Mouse (Mus musculus) CH12.LX (cell line): Measurements from ENCODE around the gene Rbm6. TPM values are rescaled to one million over a fixed set of nuclear protein-coding genes. Genes with fewer than 3 reads are reported as not detected.
A peak's percentile ranks its signal among the peaks of the same experiment; 100 is the strongest.

Experiments
- DNase-seq: peaks from one replicate; pipeline ENCODE4 v3.0.0-alpha.2; 2013; ENCODE audit errors: extremely low read depth
- H3K27ac ChIP-seq: 2 replicates; pipeline ENCODE4 v1.5.1; 2012; ENCODE audit warnings: low read depth, mild to moderate bottlenecking, control low read depth, moderate library complexity; ENCODE audit not compliant: insufficient read depth
- H3K27me3 ChIP-seq: replicated peaks from 2 replicates; pipeline ENCODE3; 2012; ENCODE audit warnings: inconsistent platforms
- H3K36me3 ChIP-seq, 2 experiments: replicated peaks in 1 of 2; 2 replicates each; pipeline versions ENCODE3 to v1.6.1; 2012; ENCODE audit warnings: inconsistent platforms in 1 of 2, low read length in 1 of 2, mild to moderate bottlenecking in 1 of 2, mixed read lengths in 1 of 2, moderate library complexity in 1 of 2; ENCODE audit not compliant: control insufficient read depth in 1 of 2, insufficient read depth in 1 of 2
- H3K4me1 ChIP-seq, 2 experiments: 2 replicates each; pipeline ENCODE4 v1.6.1; 2012; ENCODE audit warnings: inconsistent platforms in 1 of 2, moderate library complexity in 1 of 2; ENCODE audit not compliant: insufficient read depth in 2 of 2, control insufficient read depth in 1 of 2
- H3K4me2 ChIP-seq: 2 replicates; pipeline ENCODE4 v1.6.1; 2012; ENCODE audit warnings: low read depth, mild to moderate bottlenecking, control low read depth; ENCODE audit not compliant: poor library complexity, insufficient read depth, severe bottlenecking
- H3K4me3 ChIP-seq, 3 experiments: fragments of 150-350 bp in 1 of 3; sonication (generic) in 1 of 3; replicated peaks in 1 of 3; 2 replicates each; pipeline versions ENCODE3 to v1.5.1; 2011 to 2012; ENCODE audit warnings: low read depth in 2 of 3, low read length in 2 of 3, mild to moderate bottlenecking in 2 of 3, moderate library complexity in 2 of 3, control low read depth in 1 of 3, improper control_type of control experiment in 1 of 3, inconsistent platforms in 1 of 3, mixed read lengths in 1 of 3; ENCODE audit not compliant: poor library complexity in 1 of 3
- H3K79me2 ChIP-seq: replicated peaks from 2 replicates; pipeline ENCODE4 v1.6.1; 2012; ENCODE audit warnings: mild to moderate bottlenecking, moderate library complexity; ENCODE audit not compliant: control insufficient read depth, poor library complexity, insufficient read depth, severe bottlenecking; ENCODE audit errors: extremely low read depth
- H3K9ac ChIP-seq: 2 replicates; pipeline ENCODE4 v1.6.1; 2012; ENCODE audit warnings: low read depth, mild to moderate bottlenecking, control low read depth, moderate library complexity; ENCODE audit not compliant: insufficient read depth
- H3K9me3 ChIP-seq: replicated peaks from 2 replicates; pipeline ENCODE3; 2012; ENCODE audit warnings: low read length, inconsistent platforms, mixed read lengths
- CHD1 ChIP-seq: IDR thresholded peaks from 2 replicates; pipeline ENCODE4 v1.6.1; 2012; ENCODE audit warnings: low read depth, low read length, improper control_type of control experiment, inconsistent platforms
- CHD2 ChIP-seq: IDR thresholded peaks from 2 replicates; pipeline ENCODE4 v1.6.1; 2011; ENCODE audit warnings: low read length, improper control_type of control experiment
- CTCF ChIP-seq, 2 experiments: IDR thresholded peaks in 1 of 2; conservative IDR thresholded peaks in 1 of 2; 2 replicates each; pipeline ENCODE4 v1.5.1; 2011 to 2012; ENCODE audit warnings: low read depth in 2 of 2, low read length in 2 of 2, improper control_type of control experiment in 1 of 2, inconsistent platforms in 1 of 2, mild to moderate bottlenecking in 1 of 2, moderate library complexity in 1 of 2
- E2F4 ChIP-seq: IDR thresholded peaks from 2 replicates; pipeline ENCODE4 v1.6.1; 2011; ENCODE audit warnings: low read depth, low read length, improper control_type of control experiment; ENCODE audit not compliant: insufficient replicate concordance
- EP300 ChIP-seq: IDR thresholded peaks from 2 replicates; pipeline ENCODE4 v1.6.1; 2011; ENCODE audit warnings: low read length, improper control_type of control experiment
- ETS1 ChIP-seq: conservative IDR thresholded peaks from 2 replicates; pipeline ENCODE4 v1.6.1; 2012; ENCODE audit warnings: low read depth, mild to moderate bottlenecking, inconsistent platforms, low read length, improper control_type of control experiment, moderate library complexity
- GABPA ChIP-seq: IDR thresholded peaks from 2 replicates; pipeline ENCODE4 v1.6.1; 2012; ENCODE audit warnings: low read depth, low read length, improper control_type of control experiment, inconsistent platforms; ENCODE audit not compliant: insufficient replicate concordance
- IRF4 ChIP-seq: IDR thresholded peaks from 2 replicates; pipeline ENCODE4 v1.6.1; 2014; ENCODE audit warnings: low read depth, mild to moderate bottlenecking, inconsistent platforms, low read length, improper control_type of control experiment
- JUND ChIP-seq: conservative IDR thresholded peaks from 2 replicates; pipeline ENCODE4 v1.6.1; 2011; ENCODE audit warnings: low read depth, low read length, improper control_type of control experiment
- KAT2A ChIP-seq: IDR thresholded peaks from 2 replicates; pipeline ENCODE4 v1.6.1; 2012; ENCODE audit warnings: low read length, improper control_type of control experiment, inconsistent platforms; ENCODE audit not compliant: insufficient replicate concordance
- MAFK ChIP-seq: IDR thresholded peaks from 2 replicates; pipeline ENCODE4 v1.6.1; 2011; ENCODE audit warnings: low read length, improper control_type of control experiment; ENCODE audit not compliant: insufficient replicate concordance
- MAX ChIP-seq: IDR thresholded peaks from 2 replicates; pipeline ENCODE4 v1.6.1; 2011; ENCODE audit warnings: low read length, improper control_type of control experiment
- MAZ ChIP-seq: IDR thresholded peaks from 2 replicates; pipeline ENCODE4 v1.6.1; 2012; ENCODE audit warnings: low read depth, mild to moderate bottlenecking, inconsistent platforms, low read length, improper control_type of control experiment, moderate library complexity
- MYC ChIP-seq: IDR thresholded peaks from 2 replicates; pipeline ENCODE4 v1.6.1; 2011; ENCODE audit warnings: low read depth, mild to moderate bottlenecking, improper control_type of control experiment, low read length
- NELFE ChIP-seq: IDR thresholded peaks from 2 replicates; pipeline ENCODE4 v1.6.1; 2011; ENCODE audit warnings: low read depth, low read length, improper control_type of control experiment
- NRF1 ChIP-seq: IDR thresholded peaks from 2 replicates; pipeline ENCODE4 v1.6.1; 2014; ENCODE audit warnings: low read depth, mild to moderate bottlenecking, inconsistent platforms, low read length, improper control_type of control experiment, moderate library complexity
- PAX5 ChIP-seq: IDR thresholded peaks from 2 replicates; pipeline ENCODE4 v1.6.1; 2012; ENCODE audit warnings: low read length, inconsistent platforms, mixed read lengths
- POLR2A ChIP-seq: IDR thresholded peaks from 2 replicates; pipeline ENCODE4 v1.6.1; 2011; ENCODE audit warnings: low read depth, mild to moderate bottlenecking, improper control_type of control experiment, low read length
- POLR2AphosphoS2 ChIP-seq: IDR thresholded peaks from 2 replicates; pipeline ENCODE4 v1.6.1; 2011; ENCODE audit warnings: low read depth, low read length, improper control_type of control experiment
- RAD21 ChIP-seq: IDR thresholded peaks from 2 replicates; pipeline ENCODE4 v1.6.1; 2011; ENCODE audit warnings: low read depth, mild to moderate bottlenecking, low read length, improper control_type of control experiment, moderate library complexity
- RCOR1 ChIP-seq: conservative IDR thresholded peaks from 2 replicates; pipeline ENCODE4 v1.6.1; 2012; ENCODE audit warnings: low read depth, mild to moderate bottlenecking, inconsistent platforms, low read length, improper control_type of control experiment
- SIN3A ChIP-seq: IDR thresholded peaks from 2 replicates; pipeline ENCODE4 v1.6.1; 2012; ENCODE audit warnings: low read length, improper control_type of control experiment, inconsistent platforms
- SMC3 ChIP-seq: IDR thresholded peaks from 2 replicates; pipeline ENCODE4 v1.6.1; 2011; ENCODE audit warnings: low read depth, low read length, improper control_type of control experiment
- TBP ChIP-seq: conservative IDR thresholded peaks from 2 replicates; pipeline ENCODE4 v1.6.1; 2011; ENCODE audit warnings: low read depth, low read length, improper control_type of control experiment
- TCF12 ChIP-seq: IDR thresholded peaks from 2 replicates; pipeline ENCODE4 v1.6.1; 2014; ENCODE audit warnings: low read depth, mild to moderate bottlenecking, inconsistent platforms, low read length, improper control_type of control experiment
- UBTF ChIP-seq: IDR thresholded peaks from 2 replicates; pipeline ENCODE4 v1.6.1; 2012; ENCODE audit warnings: low read depth, mild to moderate bottlenecking, inconsistent platforms, low read length, improper control_type of control experiment, moderate library complexity
- USF1 ChIP-seq: IDR thresholded peaks from 2 replicates; pipeline ENCODE4 v1.6.1; 2014; ENCODE audit warnings: low read depth, mild to moderate bottlenecking, inconsistent platforms, low read length, improper control_type of control experiment
- ZC3H11A ChIP-seq: IDR thresholded peaks from 2 replicates; pipeline ENCODE4 v1.6.1; 2012; ENCODE audit warnings: low read depth, mild to moderate bottlenecking, inconsistent platforms, low read length, improper control_type of control experiment
- ZKSCAN1 ChIP-seq: IDR thresholded peaks from 2 replicates; pipeline ENCODE4 v1.6.1; 2012; ENCODE audit warnings: low read depth, inconsistent platforms, low read length, improper control_type of control experiment, borderline replicate concordance
- ZNF384 ChIP-seq: IDR thresholded peaks from 2 replicates; pipeline ENCODE4 v1.6.1; 2012; ENCODE audit warnings: low read depth, low read length, improper control_type of control experiment, inconsistent platforms
- dilution Hi-C: fragments of 300-500 bp; cut with MboI; formaldehyde crosslinking; loops from 2 replicates; pipeline ENCODE4 v1.14.3; 2020; ENCODE audit warnings: low sequenced_read_pairs; ENCODE audit not compliant: extremely low pct_unique_long_range_greater_than_20kb, extremely low pct_ligation_motif_present
- in situ Hi-C: fragments of 300-500 bp; cut with MboI; formaldehyde crosslinking; loops from 3 replicates; pipeline ENCODE4 v1.14.3; 2019; ENCODE audit warnings: low sequenced_read_pairs, low pct_ligation_motif_present, low pct_unique_long_range_greater_than_20kb, mixed read lengths
- polyA plus RNA-seq: library from polyadenylated mRNA; unstranded; fragments of >175 nt; gene quantifications from 2 replicates; pipeline ENCODE4 v1.2.1, GENCODE M21; 2012; ENCODE audit warnings: low read depth; ENCODE audit not compliant: insufficient read length
- total RNA-seq, 2 experiments: library from RNA; depleted of rRNA; stranded (reverse); fragments of 300-350 nt in 1 of 2; fragments of >200 nt in 1 of 2; gene quantifications; 2 replicates each; pipeline ENCODE4 v1.2.3; 2012 to 2014

Rbm6 gene
- total and polyA plus RNA-seq, 3 experiments: 39.1 to 56.6 (median 43.3) TPM

GRCm38 (mm10) chr9:107880411-107880810 is 7.4 kb upstream of the Rbm6 start:
- no peak for DNase-seq
- H3K27me3 ChIP-seq: peaks cover 37% of the 10 kb centered on the region
- H3K79me2 ChIP-seq: no peaks in the 10 kb centered on the region
- H3K4me3 ChIP-seq: no peak overlapping the region
- H3K27ac ChIP-seq: no peak overlapping the region
- no peaks in the 10 kb centered on the region for H3K4me1 ChIP-seq
- dilution Hi-C loops (no loop called here), in situ Hi-C loops (no loop called here)
- H3K36me3 ChIP-seq: no peaks in the 10 kb centered on the region
- H3K4me2 ChIP-seq: no peak overlapping the region
- no peaks in the 10 kb centered on the region for H3K9me3 ChIP-seq
- no peak overlapping the region for H3K9ac ChIP-seq
- TF ChIP-seq NRF1 (no peak), TBP (no peak), EP300 (no peak), POLR2AphosphoS2 (no peak), JUND (no peak), MAFK (no peak), NELFE (no peak), MAZ (no peak), UBTF (no peak), CTCF (conservative IDR thresholded peaks at IDR 0.05 in 1 of 2, IDR thresholded peaks at IDR 0.05 in 1 of 2; ENCODE audit: low read depth in 2 of 2, low read length in 2 of 2) (no peak), CHD1 (no peak), IRF4 (no peak), SIN3A (no peak), MYC (no peak), POLR2A (no peak), E2F4 (no peak)
- TF ChIP-seq, all 38 proteins: peak for 0

- peak; percentile 91 for DNase-seq
- no peak for TF ChIP-seq RAD21
- TF ChIP-seq NELFE: peak; percentile 90
- no peak for TF ChIP-seq RCOR1
- TF ChIP-seq GABPA: no peak; the same call in 1 of the 2 replicates
- TF ChIP-seq TBP: peak; percentile 87
- TF ChIP-seq ZKSCAN1: no peak
- no peak for TF ChIP-seq ZNF384
- TF ChIP-seq IRF4: no peak
- TF ChIP-seq JUND: no peak
- TF ChIP-seq ZC3H11A: no peak
- peak; percentile 62 for TF ChIP-seq MAX
- no peak for TF ChIP-seq PAX5
- peak; percentile 37; the same call in 1 of the 2 replicates for TF ChIP-seq CHD2
- peak; percentile 92 for TF ChIP-seq SIN3A
- peak; percentile 84; the same call in 1 of the 2 replicates for TF ChIP-seq POLR2AphosphoS2
- TF ChIP-seq ETS1: no peak
- TF ChIP-seq CHD1: no peak
- peak; percentile 78 for TF ChIP-seq TCF12
- TF ChIP-seq MYC: no peak
- no peak for TF ChIP-seq SMC3
- peak; percentile 69 for TF ChIP-seq NRF1
- no peak for TF ChIP-seq EP300
- peak; percentile 89 for TF ChIP-seq KAT2A
- no peak for TF ChIP-seq USF1
- TF ChIP-seq E2F4: peak; percentile 77; the same call in 1 of the 2 replicates
- no peak for TF ChIP-seq MAZ
Measured at GRCm38 (mm10) chr9:107872350-107873098, 513 bp downstream of the Rbm6 start.

More at GRCm38 (mm10) chr9:107872350-107873098, 513 bp downstream of the Rbm6 start:
- Histone ChIP-seq H3K9ac (peak overlapping the region; percentile 97), H3K4me1 (peaks cover 5 to 20% of the 10 kb centered on the region in 2 experiments), H3K9me3 (no peaks in the 10 kb centered on the region), H3K4me3 (peak overlapping the region; percentile 85 to 91 (median 87)), H3K27me3 (peaks cover 2% of the 10 kb centered on the region), H3K27ac (peak overlapping the region; percentile 69), H3K36me3 (peaks cover 4 to 21% of the 10 kb centered on the region in 2 experiments), H3K79me2 (peaks cover 40% of the 10 kb centered on the region), H3K4me2 (peak overlapping the region; percentile 98; the same call in 1 of the 2 replicates)
- dilution Hi-C loops (no loop called here), in situ Hi-C loops (no loop called here)
